Mouse (Mus musculus): ENCODE results near the gene Elovl5. TPM values are rescaled to one million over a fixed set of nuclear protein-coding genes. Genes with fewer than 3 reads are reported as not detected.

Elovl5 gene
- total RNA-seq, 4 experiments from 2014 or later, result 450 to 789 (median 577) TPM

Other genes starting within 250 kb of the Elovl5 start
- gene Gclc, start 162.8 kb upstream of the Elovl5 start, total RNA-seq (2022), result 10 to 100 TPM; 34.1 to 53.4 (median 41.2) TPM
- not detected for gene Gcm1, start 134.6 kb downstream of the Elovl5 start, total RNA-seq (2022)
- 100 to 1,000 TPM in 2 of 4 experiments, 10 to 100 TPM in 2; 94.2 to 112 (median 99.9) TPM for gene Fbxo9, start 191.7 kb downstream of the Elovl5 start, total RNA-seq (2022)
- 10 to 100 TPM; 18.7 to 25.0 (median 22.4) TPM for gene Ick, start 191.8 kb downstream of the Elovl5 start, total RNA-seq (2022)

Data from adrenal gland, adult 8-10 months (tissue).